Mouse (Mus musculus): ENCODE measurements around the gene Eomes.

GRCm38 (mm10) chr9:118486361-118487095 is 8.5 kb downstream of the Eomes start:
- TF ChIP-seq CTCF (IDR thresholded peaks at IDR 0.05; ENCODE audit: insufficient read depth, low read length) (no peak), POLR2A (IDR thresholded peaks at IDR 0.05; ENCODE audit: borderline replicate concordance, extremely low read depth, low read depth, low read length) (no peak)
